Mouse (Mus musculus): ENCODE results near the gene Sox10. TPM values are rescaled to one million over a fixed set of nuclear protein-coding genes. Genes with fewer than 3 reads are reported as not detected.
A peak's percentile ranks its signal among the peaks of the same experiment; 100 is the strongest.

The Sox10 gene
- polyA plus RNA-seq, 1 experiment: not detected

GRCm38 (mm10) chr15:79166712-79167111 lies 1.7 kb upstream of the Sox10 start:
- H3K27me3 ChIP-seq (ENCODE audit: control insufficient read depth, insufficient read depth, insufficient read length): peaks cover 82% of the 10 kb centered on the region
- H3K4me3 ChIP-seq (ENCODE audit: insufficient read depth, poor library complexity, severe bottlenecking): no peak overlapping the region
- TF ChIP-seq USF1 (IDR thresholded peaks at IDR 0.05; ENCODE audit: low read depth): no peak
- TF ChIP-seq CTCF (IDR thresholded peaks at IDR 0.05; ENCODE audit: control insufficient read depth, insufficient read depth, insufficient read length): no peak
- no peak for TF ChIP-seq MYOD1 (IDR thresholded peaks at IDR 0.05; ENCODE audit: control insufficient read depth, insufficient read length, low read depth)
- no peak for TF ChIP-seq MYOG (IDR thresholded peaks at IDR 0.05; ENCODE audit: control insufficient read depth, extremely low read depth, insufficient read length)
- no peaks in the 10 kb centered on the region for H3K79me3 ChIP-seq (ENCODE audit: low read depth)
- no peaks in the 10 kb centered on the region for H3K36me3 ChIP-seq (ENCODE audit: control insufficient read depth, insufficient read depth)
- no peak overlapping the region for H3ac ChIP-seq (ENCODE audit: control insufficient read depth, insufficient read length, low read depth)
- no peaks in the 10 kb centered on the region for H3K79me2 ChIP-seq (ENCODE audit: control insufficient read depth, insufficient read depth)

GRCm38 (mm10) chr15:79164251-79164650 lies 789 bp downstream of the Sox10 start:
- TF ChIP-seq MYOG (IDR thresholded peaks at IDR 0.05; ENCODE audit: control insufficient read depth, extremely low read depth, insufficient read length) (no peak), CEBPB (IDR thresholded peaks at IDR 0.05; ENCODE audit: low read depth) (no peak), MAX (IDR thresholded peaks at IDR 0.05) (no peak), MYOD1 (IDR thresholded peaks at IDR 0.05; ENCODE audit: control insufficient read depth, insufficient read length, low read depth) (no peak), FOSL1 (IDR thresholded peaks at IDR 0.05; ENCODE audit: insufficient read depth, low read length, poor library complexity, severe bottlenecking) (no peak), CTCF (IDR thresholded peaks at IDR 0.05; ENCODE audit: control insufficient read depth, insufficient read depth, insufficient read length) (no peak), USF1 (IDR thresholded peaks at IDR 0.05; ENCODE audit: low read depth) (no peak)
- Histone ChIP-seq H3K79me3 (ENCODE audit: low read depth) (no peaks in the 10 kb centered on the region), H3ac (ENCODE audit: control insufficient read depth, insufficient read length, low read depth) (no peak overlapping the region), H3K4me3 (ENCODE audit: insufficient read depth, poor library complexity, severe bottlenecking) (no peak overlapping the region), H3K79me2 (ENCODE audit: control insufficient read depth, insufficient read depth) (no peaks in the 10 kb centered on the region), H3K27me3 (ENCODE audit: control insufficient read depth, insufficient read depth, insufficient read length) (peaks cover 86% of the 10 kb centered on the region), H3K36me3 (ENCODE audit: control insufficient read depth, insufficient read depth) (no peaks in the 10 kb centered on the region)

GRCm38 (mm10) chr15:79162822-79163221 lies 2.2 kb downstream of the Sox10 start:
- no peak overlapping the region for H3K4me3 ChIP-seq (ENCODE audit: insufficient read depth, poor library complexity, severe bottlenecking)

GRCm38 (mm10) chr15:79162301-79162700 lies 2.7 kb downstream of the Sox10 start:
- peaks cover 100% of the 10 kb centered on the region for H3K27me3 ChIP-seq (ENCODE audit: control insufficient read depth, insufficient read depth, insufficient read length)

More at GRCm38 (mm10) chr15:79162822-79163221, 2.2 kb downstream of the Sox10 start:
- H3K27me3 ChIP-seq (ENCODE audit: control insufficient read depth, insufficient read depth, insufficient read length): peaks cover 95% of the 10 kb centered on the region
- H3ac ChIP-seq (ENCODE audit: control insufficient read depth, insufficient read length, low read depth): no peak overlapping the region
- peak; percentile 8 for TF ChIP-seq CTCF (IDR thresholded peaks at IDR 0.05; ENCODE audit: control insufficient read depth, insufficient read depth, insufficient read length)
- TF ChIP-seq MAX (IDR thresholded peaks at IDR 0.05): no peak
- H3K79me2 ChIP-seq (ENCODE audit: control insufficient read depth, insufficient read depth): no peaks in the 10 kb centered on the region
- no peaks in the 10 kb centered on the region for H3K79me3 ChIP-seq (ENCODE audit: low read depth)
- H3K36me3 ChIP-seq (ENCODE audit: control insufficient read depth, insufficient read depth): no peaks in the 10 kb centered on the region

GRCm38 (mm10) chr15:79155572-79155971 lies 9.5 kb downstream of the Sox10 start:
- H3K36me3 ChIP-seq (ENCODE audit: control insufficient read depth, insufficient read depth): peaks cover 21% of the 10 kb centered on the region
- no peaks in the 10 kb centered on the region for H3K79me3 ChIP-seq (ENCODE audit: low read depth)
- peaks cover 49% of the 10 kb centered on the region for H3K27me3 ChIP-seq (ENCODE audit: control insufficient read depth, insufficient read depth, insufficient read length)
- no peak overlapping the region for H3ac ChIP-seq (ENCODE audit: control insufficient read depth, insufficient read length, low read depth)
- TF ChIP-seq MAX (IDR thresholded peaks at IDR 0.05) (no peak), USF1 (IDR thresholded peaks at IDR 0.05; ENCODE audit: low read depth) (no peak), MYOD1 (IDR thresholded peaks at IDR 0.05; ENCODE audit: control insufficient read depth, insufficient read length, low read depth) (no peak)
- no peak overlapping the region for H3K4me3 ChIP-seq (ENCODE audit: insufficient read depth, poor library complexity, severe bottlenecking)
- H3K79me2 ChIP-seq (ENCODE audit: control insufficient read depth, insufficient read depth): no peaks in the 10 kb centered on the region

More at GRCm38 (mm10) chr15:79162301-79162700, 2.7 kb downstream of the Sox10 start:
- H3K79me2 ChIP-seq (ENCODE audit: control insufficient read depth, insufficient read depth): no peaks in the 10 kb centered on the region
- no peaks in the 10 kb centered on the region for H3K79me3 ChIP-seq (ENCODE audit: low read depth)
- no peak overlapping the region for H3K4me3 ChIP-seq (ENCODE audit: insufficient read depth, poor library complexity, severe bottlenecking)
- no peak overlapping the region for H3ac ChIP-seq (ENCODE audit: control insufficient read depth, insufficient read length, low read depth)
- no peaks in the 10 kb centered on the region for H3K36me3 ChIP-seq (ENCODE audit: control insufficient read depth, insufficient read depth)
- TF ChIP-seq USF1 (IDR thresholded peaks at IDR 0.05; ENCODE audit: low read depth) (no peak), MYOD1 (IDR thresholded peaks at IDR 0.05; ENCODE audit: control insufficient read depth, insufficient read length, low read depth) (no peak), CEBPB (IDR thresholded peaks at IDR 0.05; ENCODE audit: low read depth) (no peak), MAX (IDR thresholded peaks at IDR 0.05) (no peak), MYOG (IDR thresholded peaks at IDR 0.05; ENCODE audit: control insufficient read depth, extremely low read depth, insufficient read length) (no peak), CTCF (IDR thresholded peaks at IDR 0.05; ENCODE audit: control insufficient read depth, insufficient read depth, insufficient read length) (no peak), FOSL1 (IDR thresholded peaks at IDR 0.05; ENCODE audit: insufficient read depth, low read length, poor library complexity, severe bottlenecking) (no peak)

GRCm38 (mm10) chr15:79152709-79153108 lies 12.3 kb downstream of the Sox10 start:
- H3K36me3 ChIP-seq (ENCODE audit: control insufficient read depth, insufficient read depth): peaks cover 40% of the 10 kb centered on the region
- H3K4me3 ChIP-seq (ENCODE audit: insufficient read depth, poor library complexity, severe bottlenecking): no peak overlapping the region
- no peaks in the 10 kb centered on the region for H3K79me3 ChIP-seq (ENCODE audit: low read depth)
- H3ac ChIP-seq (ENCODE audit: control insufficient read depth, insufficient read length, low read depth): no peak overlapping the region
- peaks cover 12% of the 10 kb centered on the region for H3K79me2 ChIP-seq (ENCODE audit: control insufficient read depth, insufficient read depth)
- peaks cover 20% of the 10 kb centered on the region for H3K27me3 ChIP-seq (ENCODE audit: control insufficient read depth, insufficient read depth, insufficient read length)
- TF ChIP-seq MYOG (IDR thresholded peaks at IDR 0.05; ENCODE audit: control insufficient read depth, extremely low read depth, insufficient read length) (no peak), MAX (IDR thresholded peaks at IDR 0.05) (no peak), FOSL1 (IDR thresholded peaks at IDR 0.05; ENCODE audit: insufficient read depth, low read length, poor library complexity, severe bottlenecking) (no peak), MYOD1 (IDR thresholded peaks at IDR 0.05; ENCODE audit: control insufficient read depth, insufficient read length, low read depth) (no peak), CEBPB (IDR thresholded peaks at IDR 0.05; ENCODE audit: low read depth) (no peak), USF1 (IDR thresholded peaks at IDR 0.05; ENCODE audit: low read depth) (no peak), CTCF (IDR thresholded peaks at IDR 0.05; ENCODE audit: control insufficient read depth, insufficient read depth, insufficient read length) (no peak)

All from C2C12 (cell line).